Mouse (Mus musculus): ENCODE results near the gene Nrap. TPM values are rescaled to one million over a fixed set of nuclear protein-coding genes. Genes with fewer than 3 reads are reported as not detected.

Nrap gene
- polyA plus RNA-seq, 1 experiment from 2014 or later, result 49.4 TPM

DNA sequence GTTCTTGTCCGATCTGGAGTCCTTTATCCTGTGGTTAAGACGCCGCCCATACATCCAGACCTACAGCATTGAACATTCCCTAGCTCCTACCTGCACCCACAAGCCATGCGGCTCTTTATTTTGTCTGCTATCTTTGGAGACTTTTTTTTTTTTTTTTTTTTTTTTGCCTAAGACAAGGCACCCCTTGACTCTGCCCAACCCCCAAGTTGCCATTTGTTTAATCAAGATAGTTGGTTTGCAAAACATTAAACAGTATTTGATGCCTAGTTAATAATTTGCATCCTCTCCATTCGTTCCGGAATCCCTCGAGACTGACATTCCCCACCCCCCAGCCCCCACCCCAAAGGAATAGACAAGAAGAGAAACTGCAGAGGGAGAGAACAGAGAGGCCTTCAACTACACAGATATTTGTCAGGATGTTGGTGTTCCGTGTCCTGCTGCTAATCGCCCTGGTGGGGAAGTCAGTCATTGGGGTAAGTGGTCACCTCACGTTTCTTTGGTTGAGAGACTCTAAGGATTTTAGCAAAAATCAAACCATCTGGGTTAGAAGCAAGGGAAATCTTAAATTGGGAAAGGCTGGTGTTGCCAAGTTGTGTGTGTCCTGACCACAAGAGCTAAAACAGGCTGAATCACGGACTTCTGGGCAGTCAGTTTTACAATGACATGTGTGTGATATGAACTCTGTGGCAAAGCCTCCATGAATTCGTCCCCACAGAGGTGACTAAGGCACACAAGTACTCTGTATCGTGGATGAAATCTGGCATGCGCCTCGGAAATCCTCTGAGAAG is 102.1 kb downstream of the Nrap start:
- no peak overlapping the region for H3K27ac ChIP-seq (ENCODE audit: low read length)
- H3K36me3 ChIP-seq (ENCODE audit: control insufficient read depth, insufficient read depth), result no peaks in the 10 kb centered on the region
- no peak overlapping the region for H3K4me3 ChIP-seq (ENCODE audit: low read length)
- WGBS, result 78% methylated on average over 15 of the region's 15 CpGs
- no peak overlapping the region for H3K9ac ChIP-seq (ENCODE audit: low read length)
- no peaks in the 10 kb centered on the region for H3K27me3 ChIP-seq (ENCODE audit: control insufficient read depth, insufficient read depth, low read length)
- no peak for ATAC-seq (replicated peaks; ENCODE audit: extremely low read depth, insufficient read depth, low FRiP score)
- no peaks in the 10 kb centered on the region for H3K9me3 ChIP-seq (replicated peaks; ENCODE audit: control insufficient read depth, low read length)
- H3K4me1 ChIP-seq (ENCODE audit: control insufficient read depth, insufficient read depth, low read length), result no peaks in the 10 kb centered on the region
- no peak overlapping the region for H3K4me2 ChIP-seq (ENCODE audit: low read depth, low read length)

DNA sequence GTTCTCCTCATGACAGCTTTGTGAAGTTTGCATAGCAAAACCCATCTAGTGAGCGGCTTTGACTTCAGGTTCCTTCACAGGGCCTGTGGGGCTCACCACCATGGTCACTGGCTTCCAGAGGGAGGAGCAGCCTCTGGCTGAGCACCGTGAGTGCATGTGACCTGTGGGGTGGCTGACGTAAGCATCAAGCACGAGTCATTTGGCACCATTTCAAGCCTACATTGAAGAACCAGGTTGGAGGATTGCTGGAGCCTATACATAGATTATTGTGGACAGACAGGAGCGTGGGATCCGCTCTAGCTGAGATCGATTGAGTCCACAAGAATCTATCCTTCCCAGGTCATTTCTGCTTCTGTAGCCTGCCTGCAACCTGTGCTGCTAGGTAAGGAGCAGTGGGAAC is 103.0 kb downstream of the Nrap start, which contains the start of gene Habp2:
Habp2 (plus strand) TSS at position 272 of the 400 bp plus-strand sequence.
- Histone ChIP-seq H3K4me3 (ENCODE audit: low read length) (no peak within 1 kb of the TSS), H3K4me1 (ENCODE audit: control insufficient read depth, insufficient read depth, low read length) (no peaks in the 10 kb centered on the region), H3K36me3 (ENCODE audit: control insufficient read depth, insufficient read depth) (no peaks in the 10 kb centered on the region), H3K9ac (ENCODE audit: low read length) (no peak within 1 kb of the TSS), H3K27me3 (ENCODE audit: control insufficient read depth, insufficient read depth, low read length) (no peaks in the 10 kb centered on the region), H3K9me3 (replicated peaks; ENCODE audit: control insufficient read depth, low read length) (no peaks in the 10 kb centered on the region), H3K27ac (ENCODE audit: low read length) (no peak within 1 kb of the TSS), H3K4me2 (ENCODE audit: low read depth, low read length) (no peak within 1 kb of the TSS)
- no peak for ATAC-seq (replicated peaks; ENCODE audit: extremely low read depth, insufficient read depth, low FRiP score)
- 57% methylated on average over 7 of the region's 7 CpGs for WGBS

DNA sequence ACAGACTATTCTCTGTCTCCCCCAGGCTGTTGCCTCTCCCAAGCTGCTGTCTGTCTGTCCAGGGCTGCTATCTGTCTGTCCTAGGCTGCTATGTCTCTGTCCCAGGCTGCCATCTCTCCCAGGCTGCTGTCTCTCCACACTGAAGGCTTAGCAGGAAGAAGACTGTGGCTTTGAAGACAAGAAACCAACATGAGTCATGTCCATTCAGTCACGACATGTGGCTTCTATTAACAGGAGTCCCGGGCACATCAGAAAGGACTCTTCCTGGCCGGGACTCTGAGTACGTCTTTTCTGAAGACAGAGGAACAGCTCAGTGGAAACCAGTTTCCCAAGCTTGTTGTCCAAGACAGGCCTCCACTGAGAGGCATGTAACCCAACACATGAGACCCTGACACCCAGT is 104.6 kb downstream of the Nrap start:
- H3K4me1 ChIP-seq (ENCODE audit: control insufficient read depth, insufficient read depth, low read length), result no peaks in the 10 kb centered on the region
- WGBS, result 55% methylated on average over 4 of the region's 4 CpGs
- no peak overlapping the region for H3K4me2 ChIP-seq (ENCODE audit: low read depth, low read length)
- ATAC-seq (replicated peaks; ENCODE audit: extremely low read depth, insufficient read depth, low FRiP score), result no peak
- H3K9ac ChIP-seq (ENCODE audit: low read length), result no peak overlapping the region
- no peak overlapping the region for H3K27ac ChIP-seq (ENCODE audit: low read length)
- no peaks in the 10 kb centered on the region for H3K36me3 ChIP-seq (ENCODE audit: control insufficient read depth, insufficient read depth)
- H3K9me3 ChIP-seq (replicated peaks; ENCODE audit: control insufficient read depth, low read length), result no peaks in the 10 kb centered on the region
- no peaks in the 10 kb centered on the region for H3K27me3 ChIP-seq (ENCODE audit: control insufficient read depth, insufficient read depth, low read length)
- no peak overlapping the region for H3K4me3 ChIP-seq (ENCODE audit: low read length)

DNA sequence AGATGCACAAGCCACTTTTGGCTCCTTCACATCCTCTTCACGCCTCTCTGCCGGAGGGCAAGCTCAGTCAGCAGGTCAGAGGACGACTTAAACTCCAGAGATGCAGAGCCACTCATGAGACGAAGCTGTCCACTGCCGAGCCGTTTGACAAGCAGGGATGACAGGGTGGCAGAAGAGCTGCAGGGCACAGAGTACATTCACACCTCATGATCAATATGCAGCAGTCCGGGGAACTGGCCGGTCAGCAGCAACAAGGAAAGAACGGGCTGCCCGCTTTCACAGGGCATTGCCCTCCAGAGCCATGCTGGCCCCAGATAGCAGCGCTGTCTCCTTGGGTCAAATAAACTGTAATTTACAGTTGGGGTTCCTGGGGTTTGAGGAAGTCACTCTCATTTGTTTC is 111.5 kb downstream of the Nrap start:
- Histone ChIP-seq H3K4me3 (ENCODE audit: low read length) (no peak overlapping the region), H3K9me3 (replicated peaks; ENCODE audit: control insufficient read depth, low read length) (no peaks in the 10 kb centered on the region), H3K27me3 (ENCODE audit: control insufficient read depth, insufficient read depth, low read length) (no peaks in the 10 kb centered on the region; the same call in 1 of the 2 replicates), H3K4me1 (ENCODE audit: control insufficient read depth, insufficient read depth, low read length) (no peaks in the 10 kb centered on the region), H3K27ac (ENCODE audit: low read length) (no peak overlapping the region), H3K36me3 (ENCODE audit: control insufficient read depth, insufficient read depth) (no peaks in the 10 kb centered on the region), H3K9ac (ENCODE audit: low read length) (no peak overlapping the region), H3K4me2 (ENCODE audit: low read depth, low read length) (no peak overlapping the region)
- WGBS, result 77% methylated on average over 11 of the region's 11 CpGs
- ATAC-seq (replicated peaks; ENCODE audit: extremely low read depth, insufficient read depth, low FRiP score), result no peak

DNA sequence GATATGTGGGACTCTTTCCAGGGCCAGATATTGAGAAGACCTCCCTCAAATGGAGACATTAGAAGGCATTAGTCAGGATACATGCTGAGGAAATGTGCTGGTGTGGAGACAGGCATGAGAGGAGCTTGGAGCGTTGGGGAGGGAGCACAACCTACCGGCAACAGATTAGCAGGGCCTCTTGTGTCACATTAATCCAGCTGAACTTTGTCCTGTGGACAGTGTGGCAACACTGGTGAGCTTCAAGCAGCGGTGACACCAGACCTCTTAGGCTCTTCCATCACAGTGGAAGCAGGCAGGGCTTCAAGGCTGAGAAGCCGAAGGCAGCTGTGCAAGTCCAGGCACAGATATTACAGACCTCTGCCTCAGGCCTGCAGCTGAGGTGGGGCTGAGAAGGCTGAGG is 111.9 kb downstream of the Nrap start:
- WGBS, result 66% methylated on average over 4 of the region's 4 CpGs
- no peak overlapping the region for H3K27ac ChIP-seq (ENCODE audit: low read length)
- H3K36me3 ChIP-seq (ENCODE audit: control insufficient read depth, insufficient read depth), result no peaks in the 10 kb centered on the region
- no peaks in the 10 kb centered on the region for H3K4me1 ChIP-seq (ENCODE audit: control insufficient read depth, insufficient read depth, low read length)
- H3K4me2 ChIP-seq (ENCODE audit: low read depth, low read length), result no peak overlapping the region
- no peak for ATAC-seq (replicated peaks; ENCODE audit: extremely low read depth, insufficient read depth, low FRiP score)
- H3K27me3 ChIP-seq (ENCODE audit: control insufficient read depth, insufficient read depth, low read length), result no peaks in the 10 kb centered on the region; the same call in 1 of the 2 replicates
- no peak overlapping the region for H3K9ac ChIP-seq (ENCODE audit: low read length)
- no peak overlapping the region for H3K4me3 ChIP-seq (ENCODE audit: low read length)
- no peaks in the 10 kb centered on the region for H3K9me3 ChIP-seq (replicated peaks; ENCODE audit: control insufficient read depth, low read length)

- WGBS, result 76% methylated on average over 3 of the region's 3 CpGs
These were observed 112.6 kb downstream of the Nrap start for GRCm38 (mm10) chr19:56277140-56277804.

GRCm38 (mm10) chr19:56272081-56272480 is 117.8 kb downstream of the Nrap start:
- no peaks in the 10 kb centered on the region for H3K4me1 ChIP-seq (ENCODE audit: control insufficient read depth, insufficient read depth, low read length)
- ATAC-seq (replicated peaks; ENCODE audit: extremely low read depth, insufficient read depth, low FRiP score), result no peak
- H3K27ac ChIP-seq (ENCODE audit: low read length), result no peak overlapping the region
- no peak overlapping the region for H3K4me2 ChIP-seq (ENCODE audit: low read depth, low read length)
- no peak overlapping the region for H3K4me3 ChIP-seq (ENCODE audit: low read length)
- H3K9me3 ChIP-seq (replicated peaks; ENCODE audit: control insufficient read depth, low read length), result no peaks in the 10 kb centered on the region
- H3K9ac ChIP-seq (ENCODE audit: low read length), result no peak overlapping the region
- H3K27me3 ChIP-seq (ENCODE audit: control insufficient read depth, insufficient read depth, low read length), result no peaks in the 10 kb centered on the region; the same call in 1 of the 2 replicates
- 65% methylated on average over 8 of the region's 8 CpGs for WGBS
- H3K36me3 ChIP-seq (ENCODE audit: control insufficient read depth, insufficient read depth), result no peaks in the 10 kb centered on the region

More at GRCm38 (mm10) chr19:56277140-56277804, 112.6 kb downstream of the Nrap start:
- no peaks in the 10 kb centered on the region for H3K9me3 ChIP-seq (replicated peaks; ENCODE audit: control insufficient read depth, low read length)
- H3K4me1 ChIP-seq (ENCODE audit: control insufficient read depth, insufficient read depth, low read length), result no peaks in the 10 kb centered on the region
- H3K27me3 ChIP-seq (ENCODE audit: control insufficient read depth, insufficient read depth, low read length), result no peaks in the 10 kb centered on the region; the same call in 1 of the 2 replicates
- no peak overlapping the region for H3K27ac ChIP-seq (ENCODE audit: low read length)
- no peak overlapping the region for H3K4me2 ChIP-seq (ENCODE audit: low read depth, low read length)
- H3K9ac ChIP-seq (ENCODE audit: low read length), result no peak overlapping the region
- H3K36me3 ChIP-seq (ENCODE audit: control insufficient read depth, insufficient read depth), result no peaks in the 10 kb centered on the region
- H3K4me3 ChIP-seq (ENCODE audit: low read length), result no peak overlapping the region
- no peak for ATAC-seq (replicated peaks; ENCODE audit: extremely low read depth, insufficient read depth, low FRiP score)
